Mouse (Mus musculus): ENCODE results near the gene Foxg1. TPM values are rescaled to one million over a fixed set of nuclear protein-coding genes. Genes with fewer than 3 reads are reported as not detected.

Foxg1 gene
- polyA plus RNA-seq (2014; fragmentation: Illumina TruSeq; extraction: RNeasy Lipid Tissue Mini Kit (QIAGEN cat#74804); ENCODE audit: low read depth, low replicate concordance) = not detected

GRCm38 (mm10) chr12:49382565-49383520, at the start of gene Foxg1:
Gene Foxg1 (plus strand): TSS chr12:49382660.

GRCm38 (mm10) chr12:49384876-49385630, 2.6 kb downstream of the Foxg1 start, which contains the start of gene Gm43517:
Gene Gm43517 (plus strand): TSS chr12:49385174.

Other genes with a start within 250 kb of the Foxg1 start
- not detected for gene Gm43517, start 2.5 kb downstream of the Foxg1 start, polyA plus RNA-seq (2014; fragmentation: Illumina TruSeq; extraction: RNeasy Lipid Tissue Mini Kit (QIAGEN cat#74804); ENCODE audit: low read depth, low replicate concordance)

Measured in kidney, adult 10 weeks (tissue).